32 mouse cellular contexts compared by ENCODE assay signal in the genomic region with DNA sequence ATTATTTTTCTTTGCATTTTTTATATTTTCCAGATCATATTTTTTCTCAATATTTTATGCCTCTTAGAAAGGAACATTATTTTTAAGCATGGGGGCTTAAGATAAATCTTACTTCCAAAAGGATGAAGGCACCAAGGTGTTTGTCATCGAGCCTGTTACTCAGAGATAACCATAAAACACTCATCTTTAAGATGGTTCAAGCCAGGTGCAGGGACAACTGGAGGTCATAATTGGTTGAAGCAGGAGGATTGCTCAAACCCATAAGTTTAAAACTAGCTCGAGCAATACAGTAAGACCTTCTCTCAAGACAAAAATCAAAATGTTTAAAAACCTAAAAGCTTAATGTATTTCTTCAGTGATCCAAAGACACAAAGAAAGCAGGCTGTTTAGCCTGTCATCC.
"Had no signal": no experiment of that assay in that cellular context is flagged by ENCODE, and none has a peak within 500 bp of the region (broad histone marks: within the 10 kb centered on the region; RNA-seq: fewer than 3 reads in every experiment).

No protein-coding gene starts in this region.

- H3K27me3 ChIP-seq: heart, embryonic 12.5 days; heart, embryonic 15.5 days; hindbrain, embryonic 12.5 days; hindbrain, embryonic 13.5 days; hindbrain, embryonic 15.5 days; intestine, embryonic 15.5 days; kidney, embryonic 15.5 days had no signal

- H3K4me3 ChIP-seq: heart, embryonic 10.5 days; heart, embryonic 12.5 days; heart, embryonic 13.5 days; heart, embryonic 15.5 days; hindbrain, embryonic 10.5 days; hindbrain, embryonic 12.5 days; hindbrain, embryonic 13.5 days; hindbrain, embryonic 15.5 days; intestine, embryonic 15.5 days; kidney, embryonic 15.5 days; layer of hippocampus, adult 2 months; left cerebral cortex, adult 2 months had no signal

- H3K27ac ChIP-seq: heart, embryonic 10.5 days; heart, embryonic 13.5 days; heart, embryonic 15.5 days; hindbrain, embryonic 10.5 days; hindbrain, embryonic 12.5 days; hindbrain, embryonic 13.5 days; hindbrain, embryonic 14.5 days; hindbrain, embryonic 15.5 days; hindbrain, postnatal 0 days; intestine, embryonic 15.5 days; kidney, embryonic 15.5 days; kidney, postnatal 0 days; layer of hippocampus, adult 2 months; left cerebral cortex, adult 2 months had no signal

- H3K4me2 ChIP-seq: heart, embryonic 11.5 days; heart, embryonic 12.5 days; heart, embryonic 13.5 days; heart, embryonic 15.5 days; hindbrain, embryonic 12.5 days; hindbrain, embryonic 13.5 days; hindbrain, embryonic 14.5 days; hindbrain, embryonic 15.5 days; intestine, embryonic 15.5 days; kidney, embryonic 15.5 days had no signal

- H3K4me1 ChIP-seq: heart, embryonic 15.5 days; intestine, embryonic 15.5 days had no signal

- DNase-seq: heart, postnatal 10 days; heart, postnatal 14 days; heart, postnatal 36 days; heart, postnatal 4 days; kidney, adult 11 months; kidney, adult 18-20 months; kidney, adult 2 months; kidney, adult 8-10 months; kidney, adult 9 months; kidney, postnatal 10 days; kidney, postnatal 14 days; kidney, postnatal 25 days; kidney, postnatal 36 days; kidney, postnatal 4 days; layer of hippocampus, adult 9-11 months; layer of hippocampus, postnatal 36 days had no signal

- H3K36me3 ChIP-seq: heart, embryonic 10.5 days; heart, embryonic 12.5 days; heart, embryonic 13.5 days; heart, embryonic 15.5 days; hindbrain, embryonic 10.5 days; hindbrain, embryonic 12.5 days; hindbrain, embryonic 13.5 days; hindbrain, embryonic 15.5 days; intestine, embryonic 15.5 days; kidney, embryonic 15.5 days had no signal
